ENCODE assay signal across 13 mouse cellular contexts in the genomic region with DNA sequence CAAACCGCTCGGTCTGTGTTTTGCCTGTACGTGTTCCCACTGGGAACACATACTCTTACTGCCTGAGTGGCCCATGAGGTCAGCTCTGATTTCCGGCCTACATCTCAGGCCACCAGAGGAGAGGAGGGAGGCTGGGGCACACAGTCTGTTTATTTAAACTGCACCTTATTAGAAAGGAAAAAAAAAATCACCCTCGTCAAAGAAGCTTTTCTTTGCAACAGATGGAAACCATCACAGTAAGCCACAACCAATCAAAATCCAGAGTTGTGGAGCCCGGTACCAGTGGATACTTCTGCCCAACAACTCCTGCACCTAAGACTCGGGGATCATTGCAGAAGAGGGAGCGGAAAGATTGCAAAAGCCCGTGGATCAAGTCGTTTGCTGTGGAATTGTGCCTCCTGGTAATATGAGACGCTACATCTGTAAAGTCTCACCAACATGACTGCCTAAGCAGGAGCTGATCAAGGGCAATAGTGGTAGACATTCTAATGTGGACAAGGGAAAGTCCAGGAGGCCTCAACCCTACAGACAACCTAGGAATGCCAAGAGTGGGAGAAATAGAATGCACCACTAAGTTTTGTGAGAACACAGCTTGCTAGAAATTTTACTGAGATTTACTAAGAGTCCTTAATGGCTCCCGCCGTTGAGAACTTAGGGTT.
DNase-seq lines count a peak whose midpoint lies in the region; ATAC-seq lines count a peak whose summit lies in the region.
"Had no signal": no experiment of that assay in that cellular context is flagged by ENCODE, and none has a peak within 500 bp of the region (broad histone marks: within the 10 kb centered on the region; RNA-seq: fewer than 3 reads in every experiment).

No protein-coding gene starts in this region.

- peak; percentile 23 to 25 for DNase-seq in heart, postnatal 10 days
- no peak for DNase-seq in heart, embryonic 10.5 days (ENCODE audit: low spot score)
- peak; percentile 68 for DNase-seq in embryo, embryonic 10.5 days (ENCODE audit: low spot score)
- peak; percentile 4 to 42 for DNase-seq in kidney, postnatal 25 days
- no peak for DNase-seq in cerebellum, adult 11-12 months
- no peak for DNase-seq in left cerebral cortex, adult 9 months (ENCODE audit: low spot score in 2 of 2)
- DNase-seq: cerebellum, postnatal 14 days; gastrocnemius, postnatal 36 days had no signal

- no peak overlapping the region for H3K9ac ChIP-seq in embryonic facial prominence, embryonic 12.5 days
- H3K9ac ChIP-seq: hindbrain, embryonic 13.5 days; liver, embryonic 14.5 days had no signal

- 73% methylated on average over 13 of the region's 13 CpGs for WGBS in heart, embryonic 10.5 days
- 23% methylated on average over 13 of the region's 13 CpGs for WGBS in embryonic facial prominence, embryonic 12.5 days

- no peaks in the 10 kb centered on the region for H3K9me3 ChIP-seq in heart, embryonic 10.5 days
- no peaks in the 10 kb centered on the region for H3K9me3 ChIP-seq in embryonic facial prominence, embryonic 12.5 days
- H3K9me3 ChIP-seq: hindbrain, embryonic 13.5 days had no signal

- no peaks in the 10 kb centered on the region for H3K36me3 ChIP-seq in heart, embryonic 10.5 days
- no peaks in the 10 kb centered on the region for H3K36me3 ChIP-seq in embryonic facial prominence, embryonic 12.5 days
- H3K36me3 ChIP-seq: hindbrain, embryonic 13.5 days had no signal

- H3K4me2 ChIP-seq in embryonic facial prominence, embryonic 12.5 days (replicated peaks), result peak overlapping the region; percentile 4; the same call in 1 of the 2 replicates
- H3K4me2 ChIP-seq: hindbrain, embryonic 13.5 days had no signal

- ATAC-seq in embryonic facial prominence, embryonic 12.5 days (ENCODE audit: insufficient number of reproducible peaks, insufficient read depth, low FRiP score, low TSS enrichment), result peak; percentile 79
- no peak for ATAC-seq in inflammation-experienced regulatory T-cells, adult 6 months
- ATAC-seq: forebrain, embryonic 14.5 days had no signal

- no peaks in the 10 kb centered on the region for H3K27me3 ChIP-seq in heart, embryonic 10.5 days (ENCODE audit: insufficient read depth, poor library complexity, severe bottlenecking)
- no peaks in the 10 kb centered on the region for H3K27me3 ChIP-seq in embryonic facial prominence, embryonic 12.5 days
- H3K27me3 ChIP-seq: hindbrain, embryonic 13.5 days had no signal

- no peak overlapping the region for H3K4me3 ChIP-seq in heart, embryonic 10.5 days
- no peak overlapping the region for H3K4me3 ChIP-seq in embryonic facial prominence, embryonic 12.5 days
- H3K4me3 ChIP-seq: hindbrain, embryonic 13.5 days had no signal

- H3K27ac ChIP-seq in heart, embryonic 10.5 days, result no peak overlapping the region
- H3K27ac ChIP-seq in embryonic facial prominence, embryonic 12.5 days, result peak overlapping the region; percentile 75
- H3K27ac ChIP-seq: hindbrain, embryonic 13.5 days; liver, embryonic 14.5 days had no signal

- intact Hi-C loops in heart, postnatal 10 days (cut with DNase I), result no loop called here

- H3K4me1 ChIP-seq in heart, embryonic 10.5 days, result no peaks in the 10 kb centered on the region
- H3K4me1 ChIP-seq in embryonic facial prominence, embryonic 12.5 days, result 0 out of 2 replicates have a peak, but pooled peaks cover 3% of the 10 kb centered on the region
- H3K4me1 ChIP-seq: hindbrain, embryonic 13.5 days had no signal

Comparison
In these comparisons a context has a peak if more than half of its experiments do, and no peak if none do; other contexts are left out.
1. DNase-seq: peak in heart, postnatal 10 days (2 of 2), embryo, embryonic 10.5 days (single experiment) and kidney, postnatal 25 days (2 of 2); none in heart, embryonic 10.5 days (single experiment), cerebellum, adult 11-12 months (single experiment) and left cerebral cortex, adult 9 months (0 of 2).